Mouse (Mus musculus) gonadal fat pad, adult 2 months (tissue): ENCODE measurements around the gene Cyp2j6. TPM values are rescaled to one million over a fixed set of nuclear protein-coding genes. Genes with fewer than 3 reads are reported as not detected.
A peak's percentile ranks its signal among the peaks of the same experiment; 100 is the strongest.
"Not testable (repeated sequence)": the region's sequence is repeated elsewhere in the genome, so short reads cannot be mapped to it uniquely, and the experiment has no call there.

ENCODE experiments used
- DNase-seq: peaks from one replicate; pipeline ENCODE4 v3.0.0-alpha.2; 2012; ENCODE audit warnings: low read depth
- polyA plus RNA-seq: library from polyadenylated mRNA; depleted of rRNA; stranded (reverse); fragments of >200 nt; gene quantifications from 2 replicates; pipeline ENCODE4 v1.2.3, GENCODE M21; 2012; rRNA removed

The Cyp2j6 gene
- 5.9 and 6.1 TPM in 2 replicates for polyA plus RNA-seq

DNA sequence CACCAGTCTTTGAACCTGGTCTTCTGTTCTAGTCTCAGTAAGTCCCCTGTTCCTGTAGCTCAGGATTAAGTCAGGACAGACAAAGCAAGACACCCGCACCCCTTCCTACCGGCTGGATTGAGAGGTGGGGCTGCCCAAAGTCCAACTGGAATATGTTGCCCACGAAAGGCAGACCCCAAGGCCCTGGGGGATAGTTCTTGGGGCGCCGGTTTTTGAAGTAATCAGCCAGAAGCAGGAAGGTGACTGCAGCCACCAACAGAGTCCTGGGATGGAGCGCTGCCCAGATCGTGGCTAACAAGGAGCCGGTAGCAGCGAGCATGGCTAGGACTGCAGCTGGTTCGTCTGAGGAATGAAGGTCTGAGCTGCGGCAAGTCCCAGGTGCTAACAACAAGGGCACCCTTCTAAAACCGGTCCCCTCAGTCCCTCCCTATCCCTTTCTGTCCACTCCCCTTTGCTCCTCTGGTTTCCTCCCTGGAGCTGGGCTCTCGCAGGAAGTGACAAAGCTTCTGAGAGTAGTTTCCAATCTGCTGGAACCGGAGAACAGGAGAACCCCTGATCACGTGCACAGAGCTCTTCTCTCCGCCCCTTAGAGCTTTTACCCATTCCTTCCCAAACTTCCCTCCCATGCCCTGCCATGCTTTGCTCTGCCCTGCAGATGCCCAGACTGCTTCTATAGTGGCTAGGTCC, at the start of gene Cyp2j6:
Gene Cyp2j6, minus strand, starts transcription at position 529 of the 687 bp plus-strand sequence.
- DNase-seq, result peak; percentile 26

- DNase-seq, result no peak
Measured at GRCm38 (mm10) chr4:96591791-96592150, 38.3 kb upstream of the Cyp2j6 start.

GRCm38 (mm10) chr4:96590911-96591790, 37.7 kb upstream of the Cyp2j6 start, which contains the start of gene Cyp2j9:
Gene Cyp2j9, minus strand, starts transcription at chr4:96591578.
- peak; percentile 28 for DNase-seq

- no peak for DNase-seq
Measured at GRCm38 (mm10) chr4:96581425-96582088, 28.1 kb upstream of the Cyp2j6 start.

DNA sequence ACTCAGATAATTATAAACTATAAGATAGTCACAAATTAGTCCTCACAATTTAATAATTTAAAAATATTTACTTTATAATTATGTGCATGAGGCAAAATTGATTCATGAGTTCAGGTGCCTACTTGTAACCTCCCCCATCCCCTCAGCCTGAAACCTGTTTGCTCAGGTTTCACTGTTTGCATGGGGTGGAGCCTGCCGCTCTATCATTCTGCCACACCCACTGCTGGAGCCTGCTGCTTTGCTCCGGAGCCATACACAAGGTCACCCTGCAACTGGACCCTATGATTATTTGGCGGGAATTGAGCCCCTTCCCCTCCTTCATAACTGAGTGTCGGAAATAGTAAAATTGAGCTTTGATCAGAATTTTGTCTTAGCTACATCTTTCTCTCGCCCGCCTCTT, 26.9 kb upstream of the Cyp2j6 start:
- DNase-seq, result not testable (repeated sequence)

DNA sequence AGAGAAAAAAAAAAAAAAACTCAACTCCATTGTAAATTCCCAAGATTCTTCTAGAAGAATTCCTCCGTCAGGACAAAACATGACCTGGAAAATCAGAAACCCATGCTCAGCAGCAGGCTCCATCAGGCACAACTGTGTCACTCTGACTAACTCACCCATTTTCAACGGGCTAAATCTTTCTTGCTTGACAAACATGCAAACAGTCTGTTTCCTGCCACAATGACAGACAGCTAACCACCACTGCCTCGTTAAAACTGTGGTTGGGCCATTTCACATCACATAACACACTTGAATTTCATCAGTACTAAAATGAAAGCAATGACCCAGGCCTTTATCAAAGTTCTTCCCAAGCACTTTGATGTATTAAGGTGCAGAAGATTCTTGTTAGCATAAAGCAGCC, 16.0 kb upstream of the Cyp2j6 start:
- no peak for DNase-seq

GRCm38 (mm10) chr4:96567988-96568387, 14.5 kb upstream of the Cyp2j6 start:
- no peak for DNase-seq

DNA sequence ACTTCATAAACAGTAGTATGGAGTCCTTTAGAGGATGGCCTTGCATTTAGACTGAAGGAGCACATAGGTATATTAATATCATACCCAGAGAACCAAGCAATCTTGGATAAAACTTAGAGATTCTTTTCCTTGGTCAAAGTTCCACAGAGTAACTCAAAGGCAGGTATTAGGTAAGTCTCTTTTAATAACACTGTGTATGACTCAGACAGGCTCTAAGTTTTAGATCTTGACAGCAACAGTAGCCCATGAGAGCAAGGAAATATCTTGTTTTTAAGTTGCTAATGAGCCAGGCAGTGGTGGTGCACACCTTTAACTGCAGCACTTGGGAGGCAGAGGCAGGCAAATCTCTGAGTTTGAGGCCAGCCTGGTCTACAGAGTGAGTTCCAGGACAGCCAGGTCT, 12.3 kb upstream of the Cyp2j6 start:
- no peak for DNase-seq

GRCm38 (mm10) chr4:96560464-96560863, 7.0 kb upstream of the Cyp2j6 start:
- DNase-seq, result no peak

GRCm38 (mm10) chr4:96559781-96560180, 6.3 kb upstream of the Cyp2j6 start:
- no peak for DNase-seq

DNA sequence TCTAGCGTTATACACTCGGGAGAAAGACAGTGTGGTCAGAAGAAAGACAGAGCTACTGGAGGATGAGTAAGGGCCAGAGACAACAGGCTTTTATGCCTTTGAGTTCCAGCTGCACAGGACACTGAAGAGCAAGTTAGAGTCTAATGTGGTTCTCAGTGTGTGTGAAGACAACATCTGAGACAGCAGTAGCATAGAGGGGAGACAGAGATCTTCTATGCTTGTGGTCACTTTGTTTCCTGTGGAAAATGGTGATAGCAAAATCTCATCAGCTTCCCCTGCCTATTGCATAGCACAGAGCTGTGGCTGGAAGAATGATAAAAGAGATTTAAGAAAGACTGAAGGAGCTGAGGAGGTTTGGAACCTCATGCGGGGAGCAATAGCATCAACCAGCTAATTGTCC, 1.8 kb downstream of the Cyp2j6 start:
- DNase-seq, result no peak

- DNase-seq, result no peak
Measured at GRCm38 (mm10) chr4:96545976-96546375, 7.5 kb downstream of the Cyp2j6 start.

GRCm38 (mm10) chr4:96525772-96526171, 27.7 kb downstream of the Cyp2j6 start:
- no peak for DNase-seq

DNA sequence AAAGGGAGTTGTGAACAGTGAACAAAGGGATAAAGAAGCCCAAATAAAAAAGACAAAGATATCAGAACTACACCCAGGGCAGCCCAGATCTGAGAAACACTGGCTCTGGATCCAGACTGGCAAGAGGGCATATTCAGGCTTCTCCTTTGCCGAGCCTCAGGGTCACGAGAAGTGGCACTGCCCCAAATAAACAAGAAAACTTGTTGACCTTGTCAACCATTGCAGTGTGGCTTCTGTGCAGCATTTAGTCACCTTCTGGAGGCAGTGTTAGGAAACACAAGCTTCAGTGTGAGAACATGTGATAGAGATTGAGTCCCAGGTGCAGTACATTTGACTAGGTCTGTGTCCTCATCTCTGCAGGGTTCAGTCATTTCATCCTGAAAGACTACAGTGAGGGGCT, 31.2 kb downstream of the Cyp2j6 start:
- DNase-seq, result no peak

- DNase-seq, result no peak
Measured at GRCm38 (mm10) chr4:96510083-96510482, 43.4 kb downstream of the Cyp2j6 start.

DNA sequence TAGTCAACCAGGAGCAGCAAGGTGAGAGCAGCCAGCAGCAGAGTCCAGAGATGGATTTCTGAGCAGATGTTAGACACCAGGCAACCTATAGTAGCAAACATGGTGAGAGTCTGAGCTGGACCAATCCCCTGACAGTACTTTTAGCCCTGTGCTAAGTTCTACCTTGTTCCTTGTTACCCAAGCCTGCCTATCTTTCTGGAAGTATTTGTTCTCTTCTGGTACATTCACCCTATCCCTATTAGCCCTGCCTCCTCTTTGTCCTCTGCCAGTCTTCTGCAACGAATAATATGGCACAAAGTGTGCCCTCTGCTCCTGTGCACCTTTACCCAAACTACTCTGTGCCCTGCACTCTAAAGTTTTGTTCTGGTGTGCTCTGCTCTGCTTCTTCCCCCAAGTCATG, 46.2 kb downstream of the Cyp2j6 start, which contains the start of gene Cyp2j8:
Gene Cyp2j8, minus strand, starts transcription at position 101 of the 400 bp plus-strand sequence.
- no peak for DNase-seq

Other genes with a start within 250 kb of the Cyp2j6 start
- 0.81 and 0.82 TPM in 2 replicates for gene Cyp2j11, start 205.0 kb downstream of the Cyp2j6 start, polyA plus RNA-seq
- gene Cyp2j8, start 46.3 kb downstream of the Cyp2j6 start, polyA plus RNA-seq, result 0.13 TPM in 1 of 2 replicates, not detected in the other
- 4.8 and 5.3 TPM in 2 replicates for gene Cyp2j9, start 37.9 kb upstream of the Cyp2j6 start, polyA plus RNA-seq
- gene Cyp2j5, start 110.5 kb upstream of the Cyp2j6 start, polyA plus RNA-seq, result 0.08 TPM in 1 of 2 replicates, not detected in the other
- not detected in 2 replicates for gene Gm12695, start 231.5 kb upstream of the Cyp2j6 start, polyA plus RNA-seq